Mouse (Mus musculus) gastrocnemius, postnatal 25 days (tissue): ENCODE data around the gene Mtnr1b. TPM values are rescaled to one million over a fixed set of nuclear protein-coding genes. Genes with fewer than 3 reads are reported as not detected.
"Not testable (repeated sequence)": the region's sequence is repeated elsewhere in the genome, so short reads cannot be mapped to it uniquely, and the experiment has no call there.

Experiments used
- DNase-seq: peaks from one replicate; pipeline ENCODE4 v3.0.0; 2022
- long read RNA-seq, 2 experiments: library from polyadenylated mRNA; stranded (forward); transcript quantifications; one replicate each; pipeline ENCODE4 v2.0.0; 2021
- total RNA-seq, 2 experiments: library from RNA; stranded (reverse); gene quantifications; 1 replicate in 1 of 2; 2 replicates in 1 of 2; pipeline ENCODE4 v1.2.3; 2021

Gene Mtnr1b
- total RNA-seq: not detected
- long read RNA-seq, experiment 1: 0 reads
- long read RNA-seq, experiment 2: 0 reads

- DNase-seq: no peak
Measured at GRCm38 (mm10) chr9:15874506-15875160, at the start of gene Mtnr1b. Gene Mtnr1b (minus strand): TSS chr9:15874556.

- no peak for DNase-seq
Measured at GRCm38 (mm10) chr9:15920271-15920670, 45.9 kb upstream of the Mtnr1b start.

- no peak for DNase-seq
Measured at GRCm38 (mm10) chr9:15919373-15920005, 45.1 kb upstream of the Mtnr1b start.

- DNase-seq: no peak
Measured at GRCm38 (mm10) chr9:15916600-15916999, 42.2 kb upstream of the Mtnr1b start.

GRCm38 (mm10) chr9:15912735-15913134 lies 38.4 kb upstream of the Mtnr1b start:
- no peak for DNase-seq

GRCm38 (mm10) chr9:15909397-15910113 lies 35.2 kb upstream of the Mtnr1b start:
- DNase-seq: no peak

GRCm38 (mm10) chr9:15903948-15904750 lies 29.8 kb upstream of the Mtnr1b start:
- no peak for DNase-seq

- DNase-seq: no peak
Measured at GRCm38 (mm10) chr9:15898112-15898511, 23.8 kb upstream of the Mtnr1b start.

- no peak for DNase-seq
Measured at GRCm38 (mm10) chr9:15886756-15887155, 12.4 kb upstream of the Mtnr1b start.

GRCm38 (mm10) chr9:15880754-15881153 lies 6.4 kb upstream of the Mtnr1b start:
- no peak for DNase-seq

- no peak for DNase-seq
Measured at GRCm38 (mm10) chr9:15880160-15880603, 5.8 kb upstream of the Mtnr1b start.

- DNase-seq: no peak
Measured at GRCm38 (mm10) chr9:15870013-15870412, 4.3 kb downstream of the Mtnr1b start.

- DNase-seq: no peak
Measured at GRCm38 (mm10) chr9:15869456-15869855, 4.9 kb downstream of the Mtnr1b start.

GRCm38 (mm10) chr9:15866280-15867072 lies 7.9 kb downstream of the Mtnr1b start:
- no peak for DNase-seq

- DNase-seq: no peak
Measured at GRCm38 (mm10) chr9:15861402-15861801, 13.0 kb downstream of the Mtnr1b start.

- no peak for DNase-seq
Measured at GRCm38 (mm10) chr9:15850749-15851148, 23.6 kb downstream of the Mtnr1b start.

- no peak for DNase-seq
Measured at GRCm38 (mm10) chr9:15845390-15845789, 29.0 kb downstream of the Mtnr1b start.

GRCm38 (mm10) chr9:15844936-15845335 lies 29.4 kb downstream of the Mtnr1b start:
- DNase-seq: not testable (repeated sequence)

GRCm38 (mm10) chr9:15813002-15813911 lies 61.1 kb downstream of the Mtnr1b start:
- DNase-seq: no peak

- DNase-seq: no peak
Measured at GRCm38 (mm10) chr9:15804296-15804695, 70.1 kb downstream of the Mtnr1b start.
